Comparison of ENCODE assay signal across 8 mouse cellular contexts in the genomic region with DNA sequence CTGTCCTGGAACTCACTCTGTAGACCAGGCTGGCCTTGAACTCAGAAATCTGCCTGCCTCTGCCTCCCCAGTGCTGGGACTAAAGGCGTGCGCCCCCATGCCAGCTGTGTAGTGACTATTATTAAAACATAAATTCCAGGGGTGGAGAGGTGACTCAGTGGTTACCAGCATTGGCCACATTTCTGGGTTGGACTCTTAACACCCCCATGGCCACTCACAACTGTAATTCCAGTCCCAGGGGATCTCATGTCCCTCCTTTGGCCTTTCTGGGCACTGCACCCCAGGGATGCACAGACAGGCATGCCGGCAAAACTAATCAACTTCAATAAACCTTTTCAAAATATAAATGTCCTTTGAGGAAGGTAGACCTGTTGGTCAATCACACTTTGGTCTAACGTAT. TPM values are rescaled to one million over a fixed set of nuclear protein-coding genes. Genes with fewer than 3 reads are reported as not detected.
A peak's percentile ranks its signal among the peaks of the same experiment; 100 is the strongest.
DNase-seq lines count a peak whose midpoint lies in the region; ATAC-seq lines count a peak whose summit lies in the region.

No protein-coding gene starts in this region.

- peak; percentile 31 for DNase-seq in cerebellum, adult 9-10 months
- DNase-seq in cerebellum, postnatal 14 days: no peak
- peak; percentile 49 for DNase-seq in 3T3-L1 (ENCODE audit: low read depth, low spot score)
- DNase-seq in layer of hippocampus, adult 9-11 months: no peak
- no peak for DNase-seq in gastrocnemius, postnatal 10 days
- no peak for DNase-seq in ovary, postnatal 36 days (ENCODE audit: low spot score)

- WGBS in heart, embryonic 16.5 days: 89% methylated on average over 4 of the region's 4 CpGs
- WGBS in liver, embryonic 16.5 days (ENCODE audit: insufficient replicate concordance): 83% methylated on average over 4 of the region's 4 CpGs

- H3K4me2 ChIP-seq in heart, embryonic 16.5 days (ENCODE audit: low read depth, low read length): peak overlapping the region; percentile 70
- peak overlapping the region; percentile 84 for H3K4me2 ChIP-seq in liver, embryonic 16.5 days (ENCODE audit: low read depth, low read length)

- H3K4me3 ChIP-seq in heart, embryonic 16.5 days (ENCODE audit: low read length): peak overlapping the region; percentile 78; the same call in 1 of the 2 replicates
- H3K4me3 ChIP-seq in liver, embryonic 16.5 days (ENCODE audit: low read depth, low read length): peak overlapping the region; percentile 98

- H3K36me3 ChIP-seq in heart, embryonic 16.5 days (ENCODE audit: control insufficient read depth, insufficient read depth): peaks cover 15% of the 10 kb centered on the region
- peaks cover 20% of the 10 kb centered on the region for H3K36me3 ChIP-seq in liver, embryonic 16.5 days (ENCODE audit: control insufficient read depth, insufficient read depth)

- peaks cover 21% of the 10 kb centered on the region for H3K4me1 ChIP-seq in heart, embryonic 16.5 days (ENCODE audit: control insufficient read depth, insufficient read depth, low read length)
- H3K4me1 ChIP-seq in liver, embryonic 16.5 days (ENCODE audit: control insufficient read depth, low read depth, low read length): peaks cover 42% of the 10 kb centered on the region

- no peak overlapping the region for H3K9ac ChIP-seq in heart, embryonic 16.5 days (ENCODE audit: low read length)
- H3K9ac ChIP-seq in liver, embryonic 16.5 days (ENCODE audit: low read depth, low read length): peak overlapping the region; percentile 28

- no peak overlapping the region for H3K27ac ChIP-seq in heart, embryonic 16.5 days (ENCODE audit: low read length)
- peak overlapping the region; percentile 62 for H3K27ac ChIP-seq in liver, embryonic 16.5 days (ENCODE audit: low read length)

- ATAC-seq in heart, embryonic 16.5 days (replicated peaks; ENCODE audit: extremely low read depth, insufficient read depth, low FRiP score): no peak
- ATAC-seq in liver, embryonic 16.5 days (ENCODE audit: low read depth): no peak

- no peaks in the 10 kb centered on the region for H3K9me3 ChIP-seq in heart, embryonic 16.5 days (replicated peaks; ENCODE audit: control insufficient read depth, low read length)
- no peaks in the 10 kb centered on the region for H3K9me3 ChIP-seq in liver, embryonic 16.5 days (replicated peaks; ENCODE audit: control insufficient read depth, low read length)

- no peaks in the 10 kb centered on the region for H3K27me3 ChIP-seq in heart, embryonic 16.5 days (ENCODE audit: control insufficient read depth, insufficient read depth, low read length)
- no peaks in the 10 kb centered on the region for H3K27me3 ChIP-seq in liver, embryonic 16.5 days (ENCODE audit: control insufficient read depth, insufficient read depth, low read depth, low read length)

RNA-seq across cellular contexts. Expression of a gene that starts 1.8 kb away (rescaled TPM):
- polyA plus RNA-seq in heart, embryonic 16.5 days (2015; fragmentation: Nextera tagmentation; extraction: Ambion mirVana): 117 and 127 TPM in 2 replicates
- 68.6 and 76.9 TPM in 2 replicates for polyA plus RNA-seq in liver, embryonic 16.5 days (2015; fragmentation: Nextera tagmentation; extraction: Ambion mirVana)
- 10 to 100 TPM; 76.3 to 87.7 TPM for total RNA-seq in gastrocnemius, postnatal 10 days (2021)

RNA-seq across cellular contexts. Expression of a gene that starts 57.3 kb away (rescaled TPM):
- polyA plus RNA-seq in heart, embryonic 16.5 days (2015; fragmentation: Nextera tagmentation; extraction: Ambion mirVana): 10.8 and 12.7 TPM in 2 replicates
- 2.5 TPM in 2 replicates for polyA plus RNA-seq in liver, embryonic 16.5 days (2015; fragmentation: Nextera tagmentation; extraction: Ambion mirVana)
- 10 to 100 TPM; 10.1 to 13.5 TPM for total RNA-seq in gastrocnemius, postnatal 10 days (2021)

RNA-seq across cellular contexts. Expression of a gene that starts 58.7 kb away (rescaled TPM):
- polyA plus RNA-seq in heart, embryonic 16.5 days (2015; fragmentation: Nextera tagmentation; extraction: Ambion mirVana): 62.6 and 68.5 TPM in 2 replicates
- polyA plus RNA-seq in liver, embryonic 16.5 days (2015; fragmentation: Nextera tagmentation; extraction: Ambion mirVana): 33.7 and 34.2 TPM in 2 replicates
- 10 to 100 TPM; 21.3 to 23.4 TPM for total RNA-seq in gastrocnemius, postnatal 10 days (2021)

Comparison
In these comparisons a context has a peak if more than half of its experiments do, and no peak if none do; other contexts are left out.
1. DNase-seq: peak in cerebellum, adult 9-10 months (single experiment) and 3T3-L1 (single experiment); none in cerebellum, postnatal 14 days (0 of 2), layer of hippocampus, adult 9-11 months (single experiment), gastrocnemius, postnatal 10 days (single experiment) and ovary, postnatal 36 days (single experiment).